Mouse (Mus musculus): ENCODE measurements around the gene Wipi1.

DNA sequence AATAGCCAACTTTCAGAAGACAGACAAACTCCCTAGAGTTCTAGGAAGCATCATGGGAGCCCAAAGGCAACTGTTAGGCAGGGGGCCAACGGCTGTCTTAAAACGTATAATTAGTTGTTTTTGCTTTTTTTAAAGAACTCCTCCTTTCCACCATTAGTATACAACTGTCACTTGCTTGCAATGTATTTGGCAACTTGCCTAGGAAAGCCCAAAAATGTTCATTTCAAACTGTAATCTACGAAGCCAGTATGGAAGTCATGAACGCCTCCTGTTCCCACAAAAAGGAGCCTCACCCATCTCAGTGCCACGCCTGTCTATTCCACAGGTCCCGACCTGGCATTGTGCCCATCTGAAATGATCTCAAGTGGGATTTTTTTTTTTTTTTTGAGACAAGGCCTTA is 35.9 kb downstream of the Wipi1 start:
- TF ChIP-seq CTCF (IDR thresholded peaks at IDR 0.05; ENCODE audit: low read depth, low read length) (no peak), POLR2A (IDR thresholded peaks at IDR 0.05; ENCODE audit: borderline replicate concordance, low read depth, low read length) (no peak)
